Mouse (Mus musculus) embryonic facial prominence, embryonic 15.5 days (tissue): ENCODE measurements around the gene Pik3r5. TPM values are rescaled to one million over a fixed set of nuclear protein-coding genes. Genes with fewer than 3 reads are reported as not detected.

ENCODE experiments used
- ATAC-seq: fragments of 200-750 bp; cut with Nextera tagmentation; 2 replicates; pipeline ENCODE4 v1.8.0; 2017; ENCODE audit warnings: low read depth, moderate TSS enrichment; ENCODE audit not compliant: insufficient number of reproducible peaks, low FRiP score, low TSS enrichment
- H3K27ac ChIP-seq: fragments of 300-500 bp; sonication (generic); replicated peaks from 2 replicates; pipeline ENCODE4 v1.5.1; 2015; ENCODE audit warnings: mild to moderate bottlenecking, inconsistent platforms
- H3K27me3 ChIP-seq: fragments of 300-500 bp; sonication (generic); 2 replicates; pipeline ENCODE4 v1.6.1; 2015; ENCODE audit warnings: inconsistent platforms
- H3K36me3 ChIP-seq: fragments of 300-500 bp; sonication (generic); 2 replicates; pipeline ENCODE4 v1.6.1; 2015; ENCODE audit warnings: mild to moderate bottlenecking, inconsistent platforms
- H3K4me1 ChIP-seq: fragments of 300-500 bp; sonication (generic); 2 replicates; pipeline ENCODE4 v1.6.1; 2015; ENCODE audit warnings: inconsistent platforms
- H3K4me2 ChIP-seq: fragments of 300-500 bp; sonication (generic); replicated peaks from 2 replicates; pipeline ENCODE4 v1.6.1; 2015; ENCODE audit warnings: mild to moderate bottlenecking, inconsistent platforms
- H3K4me3 ChIP-seq: fragments of 300-500 bp; sonication (generic); replicated peaks from 2 replicates; pipeline ENCODE4 v1.5.1; 2015; ENCODE audit warnings: mild to moderate bottlenecking, inconsistent platforms
- H3K9ac ChIP-seq: fragments of 300-500 bp; sonication (generic); 2 replicates; pipeline ENCODE4 v1.6.1; 2015; ENCODE audit warnings: inconsistent platforms
- H3K9me3 ChIP-seq: fragments of 300-500 bp; sonication (generic); replicated peaks from 2 replicates; pipeline ENCODE4 v1.6.1; 2016; ENCODE audit warnings: inconsistent platforms
- WGBS: fragments of 180-500 bp; shearing (Covaris S2); methylation state at CpG from one replicate; pipeline ENCODE4 v1.1.7; 2015; 5-methylcytosine and 5-hydroxymethylcytosine counted together
- polyA plus RNA-seq: library from polyadenylated mRNA; unstranded; fragments of >200 nt; fragmentation: Nextera tagmentation; extraction: Ambion mirVana; gene quantifications from 2 replicates; pipeline ENCODE4 v1.2.1, GENCODE M21; 2015

The Pik3r5 gene
- 0.55 and 1.0 TPM in 2 replicates for polyA plus RNA-seq

DNA sequence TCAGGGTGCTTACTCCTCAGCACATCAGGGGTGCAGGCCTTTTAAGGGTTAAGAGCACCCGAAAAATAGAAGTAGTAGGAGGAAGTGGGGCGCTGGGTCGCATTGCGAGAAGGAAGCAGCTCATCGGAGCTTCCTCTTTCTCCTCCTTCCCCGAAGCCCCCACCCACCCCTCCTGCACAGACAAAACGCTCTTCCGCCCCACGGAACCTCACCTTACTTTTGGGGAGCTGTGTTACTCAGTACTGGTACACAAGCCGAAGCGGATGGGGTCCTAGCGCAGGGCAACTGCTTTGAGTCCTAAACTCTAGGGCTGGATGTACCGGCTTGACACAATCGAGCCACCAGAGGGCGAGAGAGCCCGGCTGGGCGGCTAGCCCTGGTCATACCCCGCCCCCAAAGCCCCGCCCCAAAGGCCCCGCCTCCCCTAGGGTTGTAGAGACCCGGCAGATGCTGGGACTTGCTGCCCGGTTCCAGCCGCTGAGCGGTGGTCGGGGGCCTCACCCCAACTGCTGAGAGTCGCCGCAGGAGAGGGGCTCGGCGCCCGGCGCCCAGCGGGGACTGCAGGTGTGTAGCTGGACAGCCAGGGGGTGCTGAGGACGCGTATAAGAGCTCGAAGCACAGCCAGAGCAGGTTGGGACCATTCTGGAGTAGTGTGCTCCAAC is at the start of gene Pik3r5:
Gene Pik3r5, plus strand, starts transcription at position 423 of the 662 bp plus-strand sequence.
- Histone ChIP-seq H3K36me3 (no peaks in the 10 kb centered on the region), H3K9me3 (no peaks in the 10 kb centered on the region), H3K4me3 (peak within 1 kb of the TSS; percentile 48), H3K4me2 (peak within 1 kb of the TSS; percentile 74), H3K27ac (no peak within 1 kb of the TSS), H3K9ac (0 out of 2 replicates have a peak within 1 kb of the TSS, but pooled peaks have one; percentile 16), H3K4me1 (peaks cover 20% of the 10 kb centered on the region), H3K27me3 (peaks cover 9% of the 10 kb centered on the region)
- peak; percentile 87 for ATAC-seq
- WGBS, result 5% methylated on average over 35 of the region's 35 CpGs

DNA sequence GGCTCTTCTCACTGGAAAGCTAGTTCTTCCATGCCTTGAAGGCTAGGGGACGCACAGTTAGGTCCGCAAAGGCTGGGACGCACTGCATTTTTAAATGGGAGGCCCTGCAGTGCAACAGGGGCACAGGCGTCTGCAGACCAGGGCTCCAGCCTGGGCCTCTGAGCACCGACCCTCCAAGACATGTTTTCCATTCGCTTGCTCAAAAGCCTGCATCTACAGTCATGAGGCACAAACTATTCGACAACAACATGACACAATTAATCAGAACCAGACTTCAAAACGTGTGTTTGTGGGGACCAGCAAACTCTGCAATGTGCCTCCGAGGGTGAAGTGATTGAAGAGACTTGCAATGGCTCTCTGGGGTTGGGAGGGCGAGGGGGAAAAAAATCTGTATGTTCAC is 48.4 kb upstream of the Pik3r5 start:
- 23% methylated on average over 10 of the region's 10 CpGs for WGBS
- Histone ChIP-seq H3K4me2 (peak overlapping the region; percentile 29; the same call in 1 of the 2 replicates), H3K4me3 (peak overlapping the region; percentile 7; the same call in 1 of the 2 replicates), H3K4me1 (peaks cover 50% of the 10 kb centered on the region), H3K9ac (no peak overlapping the region), H3K27me3 (peaks cover 55% of the 10 kb centered on the region), H3K36me3 (no peaks in the 10 kb centered on the region), H3K9me3 (no peaks in the 10 kb centered on the region), H3K27ac (no peak overlapping the region)
- no peak for ATAC-seq

DNA sequence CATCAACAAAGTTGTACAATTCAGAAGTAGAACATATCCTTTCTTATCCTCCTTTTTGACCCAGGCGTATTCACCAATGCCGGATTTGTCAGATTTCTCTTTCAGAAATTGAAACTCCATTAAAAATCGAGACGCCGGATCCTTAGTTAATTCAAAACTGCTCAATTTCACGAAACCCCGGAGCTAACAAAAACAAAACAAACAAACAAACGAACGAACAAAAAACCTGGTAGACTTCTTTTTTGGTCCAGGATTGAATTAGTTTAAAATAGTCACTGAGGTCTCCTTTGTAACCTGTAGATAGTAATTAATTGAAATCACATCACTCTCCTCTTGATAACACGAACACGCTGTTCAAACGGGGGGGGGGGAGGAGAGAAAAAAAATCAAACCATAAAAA is 47.8 kb upstream of the Pik3r5 start:
- H3K4me2 ChIP-seq, result peak overlapping the region; percentile 96
- 8% methylated on average over 12 of the region's 12 CpGs for WGBS

DNA sequence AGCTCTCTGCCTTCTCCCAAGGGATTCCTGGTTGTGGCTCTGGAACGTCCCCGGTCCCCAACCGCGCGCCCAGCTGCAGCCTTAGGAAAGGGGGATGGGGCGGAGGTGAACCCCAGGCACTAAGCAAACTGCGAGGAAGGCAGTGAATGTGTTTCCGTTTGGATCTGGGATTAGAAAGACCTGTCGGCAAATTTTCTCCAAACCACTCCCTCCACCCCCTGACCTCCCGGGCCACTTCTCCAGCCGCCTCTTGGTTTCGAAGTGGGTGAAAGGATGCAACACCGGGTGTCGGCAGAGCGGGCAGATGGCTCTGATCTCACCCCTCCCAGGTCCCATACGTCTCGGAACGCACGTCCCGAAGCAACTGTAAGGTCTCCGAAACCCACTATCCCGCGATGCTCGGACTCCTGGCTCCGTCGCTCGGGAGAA is 47.3 kb upstream of the Pik3r5 start:
- Histone ChIP-seq H3K27me3 (peaks cover 66% of the 10 kb centered on the region), H3K9ac (peak overlapping the region; percentile 15; the same call in 1 of the 2 replicates), H3K4me2 (peak overlapping the region; percentile 96), H3K4me1 (peaks cover 41% of the 10 kb centered on the region), H3K36me3 (no peaks in the 10 kb centered on the region), H3K4me3 (peak overlapping the region; percentile 71), H3K27ac (no peak overlapping the region), H3K9me3 (no peaks in the 10 kb centered on the region)
- 2% methylated on average over 27 of the region's 27 CpGs for WGBS
- ATAC-seq, result no peak

More for the DNA sequence above, 47.8 kb upstream of the Pik3r5 start:
- Histone ChIP-seq H3K36me3 (no peaks in the 10 kb centered on the region), H3K4me1 (peaks cover 45% of the 10 kb centered on the region), H3K27ac (no peak overlapping the region), H3K4me3 (peak overlapping the region; percentile 71), H3K9ac (no peak overlapping the region), H3K9me3 (no peaks in the 10 kb centered on the region), H3K27me3 (peaks cover 61% of the 10 kb centered on the region)
- ATAC-seq, result no peak

DNA sequence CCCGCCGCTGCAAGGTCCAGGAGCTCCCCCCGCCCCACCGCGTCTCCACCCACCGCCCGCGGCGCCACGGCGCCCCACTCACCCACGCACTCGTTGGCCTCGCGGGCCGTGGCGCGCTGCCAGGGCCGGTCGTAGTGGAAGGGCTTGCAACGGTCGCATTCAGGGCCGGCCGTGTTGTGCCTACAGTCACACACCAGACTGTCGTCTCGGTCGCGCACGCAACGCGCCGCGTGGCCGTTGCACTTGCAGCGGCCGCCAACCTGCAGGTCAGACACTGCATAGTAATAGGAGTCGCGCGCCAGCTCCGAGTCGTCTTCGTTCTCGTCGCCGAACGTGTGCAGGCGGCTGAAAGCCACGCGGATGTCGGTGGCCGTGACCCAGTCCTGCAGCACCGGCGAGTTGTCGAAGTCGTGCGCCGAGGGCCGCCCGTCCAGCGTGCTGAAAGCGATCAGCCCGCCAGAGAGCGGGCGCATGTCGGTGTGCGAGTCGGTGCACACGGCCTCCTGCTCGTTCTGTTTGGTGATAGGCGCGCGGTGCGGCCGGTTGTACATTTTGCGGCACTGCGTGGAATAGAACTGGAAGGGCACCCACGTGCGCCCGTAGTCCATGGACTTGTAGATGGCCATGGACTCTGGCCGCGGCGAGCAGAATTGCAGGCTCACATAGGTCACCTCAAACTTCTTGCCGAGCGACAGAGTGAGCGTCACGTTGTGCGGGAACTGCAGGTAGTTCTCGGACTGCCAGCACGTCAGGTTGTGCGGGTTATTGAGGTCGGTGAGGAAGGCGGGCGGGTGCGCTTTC is 46.7 kb upstream of the Pik3r5 start:
- H3K27ac ChIP-seq, result no peak overlapping the region
- no peak for ATAC-seq

DNA sequence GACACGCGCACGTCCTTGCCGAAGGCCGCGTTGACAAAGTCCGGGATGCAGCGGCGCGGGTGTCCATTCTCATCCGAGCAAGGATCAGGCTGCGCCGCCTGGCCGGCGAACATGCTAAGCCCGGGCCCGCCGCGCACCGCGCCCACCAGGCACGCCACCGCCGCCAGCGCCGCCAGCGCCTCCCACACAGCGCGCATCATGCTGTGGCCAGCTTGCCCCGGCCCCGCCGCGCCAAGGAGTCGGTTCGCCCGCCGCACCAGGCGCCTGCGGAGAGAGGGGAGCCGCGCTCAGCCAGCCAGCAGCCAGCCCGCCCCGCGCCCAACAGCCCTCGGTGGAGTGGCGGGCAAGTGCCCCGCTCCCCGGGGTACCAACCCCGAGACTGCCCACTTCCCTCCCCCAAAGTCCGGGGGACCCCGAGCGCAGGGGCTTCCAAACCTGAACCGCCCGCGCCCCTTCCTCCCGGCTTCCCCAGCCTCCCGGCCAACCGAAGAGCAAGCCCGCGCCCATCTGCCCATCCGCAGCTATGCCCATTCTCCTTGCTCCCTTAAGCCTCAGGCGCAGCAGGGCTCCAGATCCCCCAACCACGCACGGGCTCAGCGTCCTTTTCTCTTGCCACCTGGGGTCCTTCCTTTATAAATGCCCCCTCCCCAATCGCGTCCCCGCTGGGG is 45.9 kb upstream of the Pik3r5 start:
- Histone ChIP-seq H3K4me2 (peak overlapping the region; percentile 96), H3K27me3 (peaks cover 77% of the 10 kb centered on the region), H3K36me3 (no peaks in the 10 kb centered on the region), H3K9ac (peak overlapping the region; percentile 51), H3K27ac (peak overlapping the region; percentile 63), H3K4me1 (peaks cover 38% of the 10 kb centered on the region), H3K4me3 (peak overlapping the region; percentile 71), H3K9me3 (no peaks in the 10 kb centered on the region)
- ATAC-seq, result 0 out of 2 replicates have a peak, but pooled peaks have one; percentile 22
- WGBS, result under 1% methylated on average over 58 of the region's 68 CpGs

More for the DNA sequence above, 46.7 kb upstream of the Pik3r5 start:
- peaks cover 69% of the 10 kb centered on the region for H3K27me3 ChIP-seq
- H3K4me1 ChIP-seq, result peaks cover 38% of the 10 kb centered on the region
- H3K4me3 ChIP-seq, result peak overlapping the region; percentile 71
- peak overlapping the region; percentile 96 for H3K4me2 ChIP-seq
- peak overlapping the region; percentile 15 for H3K9ac ChIP-seq
- WGBS, result under 1% methylated on average over 94 of the region's 94 CpGs
- no peaks in the 10 kb centered on the region for H3K9me3 ChIP-seq
- H3K36me3 ChIP-seq, result no peaks in the 10 kb centered on the region

DNA sequence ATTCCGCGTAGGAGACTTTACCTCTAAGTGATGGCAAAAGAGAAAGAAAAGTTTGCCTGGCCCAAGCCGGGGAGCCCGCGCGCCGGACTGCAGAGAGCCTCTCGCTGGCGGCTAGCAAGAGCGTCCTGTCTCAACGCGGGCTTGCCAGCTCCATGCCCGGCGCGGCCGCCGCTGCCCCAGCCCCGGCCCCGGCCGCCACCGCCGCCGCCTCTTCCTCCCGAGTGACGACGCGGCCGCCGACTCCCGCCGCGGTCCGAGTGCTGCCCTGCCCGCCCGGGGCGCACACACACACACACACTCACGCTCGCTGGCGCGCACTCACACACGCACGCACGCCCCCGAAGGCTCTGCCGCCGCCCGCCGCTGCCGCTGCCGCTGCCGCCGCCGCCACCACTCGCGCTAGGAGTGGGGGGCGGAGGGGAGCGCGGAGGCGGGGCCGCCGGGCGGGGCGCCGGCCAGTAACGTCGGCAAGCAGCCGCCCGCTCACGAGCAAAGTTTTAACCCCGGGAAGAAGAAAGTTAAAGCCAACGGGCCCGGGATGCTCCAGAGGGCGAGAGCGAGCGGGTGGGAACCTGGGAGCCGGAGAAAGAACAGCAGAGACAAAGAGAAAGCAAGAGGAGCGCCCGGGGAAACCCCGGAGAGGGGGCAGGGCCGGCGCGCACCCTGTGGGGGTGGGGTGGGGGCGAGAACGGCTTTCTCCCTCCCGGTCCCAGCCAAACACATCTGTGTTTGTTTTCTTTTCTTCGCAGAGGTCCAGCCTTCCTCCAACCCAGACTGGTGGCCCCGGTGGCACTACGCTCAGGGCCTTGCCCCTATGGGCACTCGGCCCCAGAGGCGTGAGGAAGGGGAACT is 45.1 kb upstream of the Pik3r5 start:
- Histone ChIP-seq H3K27ac (peak overlapping the region; percentile 63), H3K4me2 (peak overlapping the region; percentile 96), H3K27me3 (peaks cover 82% of the 10 kb centered on the region), H3K9me3 (no peaks in the 10 kb centered on the region), H3K4me3 (peak overlapping the region; percentile 71), H3K36me3 (no peaks in the 10 kb centered on the region), H3K9ac (peak overlapping the region; percentile 51), H3K4me1 (peaks cover 38% of the 10 kb centered on the region)
- ATAC-seq, result peak; percentile 71
- under 1% methylated on average over 78 of the region's 90 CpGs for WGBS

DNA sequence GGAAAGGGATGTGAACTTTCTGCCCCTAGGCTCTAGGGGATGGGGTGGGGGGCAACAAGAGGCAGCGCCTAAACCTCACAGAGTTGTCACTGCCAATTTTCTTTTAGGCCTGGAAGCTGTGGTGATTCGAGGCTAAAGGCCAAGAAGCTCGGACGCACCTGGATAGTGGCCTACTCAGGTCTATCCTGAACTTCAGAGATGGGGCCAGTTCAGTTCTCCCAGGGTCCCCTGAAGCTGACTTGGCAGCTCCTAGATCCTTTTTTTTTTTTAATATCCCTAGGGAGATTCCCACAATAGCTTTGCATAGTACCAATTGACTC is 44.5 kb upstream of the Pik3r5 start:
- Histone ChIP-seq H3K4me3 (peak overlapping the region; percentile 71), H3K36me3 (no peaks in the 10 kb centered on the region), H3K9ac (no peak overlapping the region; the same call in 1 of the 2 replicates), H3K9me3 (no peaks in the 10 kb centered on the region), H3K4me1 (peaks cover 38% of the 10 kb centered on the region), H3K27ac (0 out of 2 replicates have a peak overlapping the region, but pooled peaks have one; percentile 63), H3K27me3 (peaks cover 88% of the 10 kb centered on the region), H3K4me2 (peak overlapping the region; percentile 96)
- ATAC-seq, result no peak
- 31% methylated on average over 4 of the region's 4 CpGs for WGBS

DNA sequence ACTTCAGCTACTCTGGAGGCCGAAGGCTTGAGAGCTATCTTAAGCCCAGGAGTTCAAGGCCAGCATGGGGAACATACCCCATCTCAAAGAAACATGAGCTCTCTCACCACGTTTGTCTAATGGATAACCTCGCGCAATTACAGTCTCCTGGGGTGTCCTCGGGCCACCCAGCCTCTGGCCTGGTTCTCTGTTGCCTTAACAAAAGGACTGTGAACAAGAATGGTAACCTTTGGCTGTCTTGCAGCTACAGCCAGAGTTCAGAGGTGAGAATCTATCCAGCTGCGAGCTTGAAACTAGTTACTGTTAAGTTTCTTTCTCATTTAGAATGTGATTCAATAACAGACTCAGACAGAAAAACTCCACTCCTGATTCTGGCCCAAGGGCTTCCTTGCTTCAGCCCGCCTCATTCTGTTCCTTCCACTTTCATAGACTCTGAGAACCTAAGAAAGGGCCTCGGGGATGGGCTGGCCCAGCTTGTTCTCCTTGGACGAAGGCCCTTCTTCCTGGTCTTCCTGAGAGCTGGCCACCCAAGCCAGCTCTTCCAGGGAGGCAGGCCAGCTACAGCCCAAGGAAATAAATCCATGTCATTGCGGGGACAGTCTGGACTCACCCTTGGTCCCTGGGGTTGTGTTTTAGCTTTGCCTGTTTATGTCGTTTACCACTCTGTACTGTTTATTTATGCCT is 43.8 kb upstream of the Pik3r5 start:
- no peak overlapping the region for H3K4me2 ChIP-seq
- 62% methylated on average over 11 of the region's 11 CpGs for WGBS

DNA sequence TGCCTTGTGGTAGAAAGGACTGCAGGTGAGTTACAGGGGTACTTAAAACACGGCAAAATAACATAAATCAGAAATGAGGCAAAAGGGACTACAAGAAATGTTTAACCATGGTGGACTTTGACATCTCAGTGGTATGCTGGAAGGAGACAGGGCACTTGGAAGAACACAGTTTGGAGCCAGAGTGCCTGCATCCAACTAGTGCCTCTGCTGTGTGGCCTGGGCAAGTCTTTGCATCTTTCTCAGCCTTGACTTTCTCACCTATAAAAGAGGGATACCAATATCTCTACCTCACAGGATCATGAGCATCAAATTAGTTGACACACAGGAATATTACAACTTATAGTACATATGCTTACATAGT is 43.3 kb upstream of the Pik3r5 start:
- 39% methylated on average over 1 of the region's 1 CpGs for WGBS
- Histone ChIP-seq H3K4me3 (no peak overlapping the region), H3K36me3 (no peaks in the 10 kb centered on the region), H3K27ac (no peak overlapping the region), H3K9ac (no peak overlapping the region), H3K4me2 (no peak overlapping the region), H3K27me3 (peaks cover 87% of the 10 kb centered on the region), H3K4me1 (peaks cover 33% of the 10 kb centered on the region), H3K9me3 (no peaks in the 10 kb centered on the region)
- no peak for ATAC-seq

More for the DNA sequence above, 43.8 kb upstream of the Pik3r5 start:
- no peaks in the 10 kb centered on the region for H3K9me3 ChIP-seq
- no peak overlapping the region for H3K9ac ChIP-seq
- no peak overlapping the region for H3K4me3 ChIP-seq
- peaks cover 91% of the 10 kb centered on the region for H3K27me3 ChIP-seq
- peaks cover 38% of the 10 kb centered on the region for H3K4me1 ChIP-seq
- H3K36me3 ChIP-seq, result no peaks in the 10 kb centered on the region
- H3K27ac ChIP-seq, result no peak overlapping the region
- ATAC-seq, result no peak
